Mouse (Mus musculus) monocyte, adult 5-6 weeks (primary cell): Measurements from ENCODE around the gene Ankdd1b. TPM values are rescaled to one million over a fixed set of nuclear protein-coding genes. Genes with fewer than 3 reads are reported as not detected.
A peak's percentile ranks its signal among the peaks of the same experiment; 100 is the strongest.

Experiments used
- ATAC-seq: fragments of 153-309, 156-312 bp; replicated peaks from 2 replicates; pipeline ENCODE4 v1.8.0; 2017; ENCODE audit warnings: mild to moderate bottlenecking; ENCODE audit not compliant: low TSS enrichment, insufficient number of reproducible peaks, severe bottlenecking, poor library complexity, low FRiP score
- total RNA-seq: library from RNA; stranded (forward); fragments of 200-1000, 200-491, 200-594 nt; gene quantifications from 3 replicates; pipeline ENCODE4 v1.2.3, GENCODE M21; 2017

The Ankdd1b gene
- total RNA-seq, result 0.19 TPM in 1 of 3 replicates, not detected in the others

- ATAC-seq, result no peak
These were observed at the start of gene Ankdd1b for GRCm38 (mm10) chr13:96470957-96471356. Gene Ankdd1b (minus strand): TSS chr13:96471198.

- no peak for ATAC-seq
These were observed 46.3 kb upstream of the Ankdd1b start for GRCm38 (mm10) chr13:96517335-96517734.

- ATAC-seq, result no peak
These were observed 45.3 kb upstream of the Ankdd1b start for GRCm38 (mm10) chr13:96516249-96516648.

- ATAC-seq, result no peak
These were observed 43.4 kb upstream of the Ankdd1b start for GRCm38 (mm10) chr13:96514154-96514942.

- no peak for ATAC-seq
These were observed 40.9 kb upstream of the Ankdd1b start for GRCm38 (mm10) chr13:96511893-96512292.

GRCm38 (mm10) chr13:96511262-96511661 lies 40.3 kb upstream of the Ankdd1b start:
- no peak for ATAC-seq

GRCm38 (mm10) chr13:96510635-96511034 lies 39.6 kb upstream of the Ankdd1b start:
- ATAC-seq, result peak; percentile 69

- no peak for ATAC-seq
These were observed 36.5 kb upstream of the Ankdd1b start for GRCm38 (mm10) chr13:96507541-96507940.

GRCm38 (mm10) chr13:96506313-96506712 lies 35.3 kb upstream of the Ankdd1b start:
- ATAC-seq, result 0 out of 2 replicates have a peak, but pooled peaks have one; percentile 34

GRCm38 (mm10) chr13:96505661-96506060 lies 34.7 kb upstream of the Ankdd1b start:
- no peak for ATAC-seq

GRCm38 (mm10) chr13:96499891-96500290 lies 28.9 kb upstream of the Ankdd1b start:
- no peak for ATAC-seq

- ATAC-seq, result peak; percentile 27; the same call in 1 of the 2 replicates
These were observed 25.6 kb upstream of the Ankdd1b start for GRCm38 (mm10) chr13:96496630-96497029.

GRCm38 (mm10) chr13:96490433-96490832 lies 19.4 kb upstream of the Ankdd1b start, which contains the start of gene Gm17622:
Gene Gm17622 (plus strand): TSS chr13:96490733.
- ATAC-seq, result no peak

GRCm38 (mm10) chr13:96487968-96488367 lies 17.0 kb upstream of the Ankdd1b start:
- no peak for ATAC-seq

GRCm38 (mm10) chr13:96487230-96487629 lies 16.2 kb upstream of the Ankdd1b start:
- no peak for ATAC-seq

GRCm38 (mm10) chr13:96478991-96479390 lies 8.0 kb upstream of the Ankdd1b start:
- no peak for ATAC-seq

- no peak for ATAC-seq
These were observed 6.2 kb upstream of the Ankdd1b start for GRCm38 (mm10) chr13:96477226-96477625.

- no peak for ATAC-seq
These were observed 442 bp downstream of the Ankdd1b start for GRCm38 (mm10) chr13:96470556-96470955.

- no peak for ATAC-seq
These were observed 2.3 kb downstream of the Ankdd1b start for GRCm38 (mm10) chr13:96468678-96469077.

GRCm38 (mm10) chr13:96465315-96465714 lies 5.7 kb downstream of the Ankdd1b start:
- no peak for ATAC-seq
